ENCODE assay signal across 12 mouse cellular contexts in genomic region chr10:30752485-30752884, GRCm38 (mm10).
"Had no signal": no experiment of that assay in that cellular context is flagged by ENCODE, and none has a peak within 500 bp of the region (broad histone marks: within the 10 kb centered on the region; RNA-seq: fewer than 3 reads in every experiment).

No protein-coding gene starts in this region.

- H3K9ac ChIP-seq: hindbrain, embryonic 15.5 days; limb, embryonic 13.5 days; lung, embryonic 14.5 days; midbrain, embryonic 12.5 days; stomach, embryonic 15.5 days had no signal

- DNase-seq: kidney, postnatal 36 days; left cerebral cortex, postnatal 4 days; lung, embryonic 14.5 days; right cerebral cortex, postnatal 4 days; thymus, postnatal 36 days had no signal

- H3K4me3 ChIP-seq: hindbrain, embryonic 15.5 days; layer of hippocampus, adult 2 months; limb, embryonic 13.5 days; megakaryocyte, embryonic 14.5 days; midbrain, embryonic 12.5 days; stomach, embryonic 15.5 days had no signal

- H3K36me3 ChIP-seq: hindbrain, embryonic 15.5 days; limb, embryonic 13.5 days; midbrain, embryonic 12.5 days; stomach, embryonic 15.5 days had no signal

- ATAC-seq: intestine, embryonic 16.5 days had no signal

- H3K9me3 ChIP-seq: hindbrain, embryonic 15.5 days; limb, embryonic 13.5 days; megakaryocyte, embryonic 14.5 days; midbrain, embryonic 12.5 days; stomach, embryonic 15.5 days had no signal

- H3K4me1 ChIP-seq: hindbrain, embryonic 15.5 days; limb, embryonic 13.5 days; midbrain, embryonic 12.5 days; stomach, embryonic 15.5 days had no signal

- H3K27me3 ChIP-seq: hindbrain, embryonic 15.5 days; limb, embryonic 13.5 days; megakaryocyte, embryonic 14.5 days; midbrain, embryonic 12.5 days; stomach, embryonic 15.5 days had no signal

- H3K27ac ChIP-seq: hindbrain, embryonic 15.5 days; layer of hippocampus, adult 2 months; limb, embryonic 13.5 days; midbrain, embryonic 12.5 days; stomach, embryonic 15.5 days had no signal

- H3K4me2 ChIP-seq: hindbrain, embryonic 15.5 days; limb, embryonic 13.5 days; lung, embryonic 14.5 days; midbrain, embryonic 12.5 days; stomach, embryonic 15.5 days had no signal
